Mouse (Mus musculus): ENCODE results near the gene Ptprt. TPM values are rescaled to one million over a fixed set of nuclear protein-coding genes. Genes with fewer than 3 reads are reported as not detected.

Ptprt gene
- 1.2 and 1.9 TPM in 2 replicates for polyA plus RNA-seq (2016; fragmentation: Nextera tagmentation; extraction: Ambion mirVana)

- WGBS: under 1% methylated on average over 29 of the region's 73 CpGs
- H3K36me3 ChIP-seq (replicated peaks): no peaks in the 10 kb centered on the region
- no peaks in the 10 kb centered on the region for H3K9me3 ChIP-seq
- H3K4me3 ChIP-seq (replicated peaks): peak within 1 kb of the TSS; percentile 64
- H3K27ac ChIP-seq: no peak within 1 kb of the TSS
- ATAC-seq (ENCODE audit: low FRiP score): peak; percentile 66
- H3K9ac ChIP-seq: peak within 1 kb of the TSS; percentile 68
- peak within 1 kb of the TSS; percentile 100 for H3K4me2 ChIP-seq
- H3K27me3 ChIP-seq: peaks cover 76% of the 10 kb centered on the region
- peaks cover 32% of the 10 kb centered on the region for H3K4me1 ChIP-seq
Observed at GRCm38 (mm10) chr2:162660941-162661386, at the start of gene Ptprt. Ptprt (minus strand) TSS chr2:162661147.

DNA sequence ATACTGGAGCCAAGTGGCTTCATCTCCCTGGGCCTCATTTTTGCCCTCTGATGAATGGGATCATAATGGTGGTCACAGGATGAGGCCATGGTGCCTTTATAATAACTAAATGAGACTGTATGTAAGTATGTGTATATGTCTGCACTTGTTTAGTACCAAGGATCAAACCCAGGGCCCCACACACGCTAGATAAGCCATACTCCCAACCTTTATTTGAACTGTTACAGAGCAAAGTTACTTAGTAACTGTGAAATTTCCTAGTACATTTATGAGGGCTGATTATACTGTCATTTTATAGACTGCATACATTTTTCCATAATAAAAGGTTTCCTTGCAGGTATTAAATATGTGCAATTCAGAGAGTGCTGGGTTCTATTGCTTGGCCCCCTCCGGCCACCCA is 49.5 kb upstream of the Ptprt start:
- no peak overlapping the region for H3K27ac ChIP-seq
- H3K27me3 ChIP-seq: no peaks in the 10 kb centered on the region
- H3K4me1 ChIP-seq: no peaks in the 10 kb centered on the region
- no peak overlapping the region for H3K4me3 ChIP-seq (replicated peaks)
- H3K4me2 ChIP-seq: no peak overlapping the region
- no peak overlapping the region for H3K9ac ChIP-seq
- no peaks in the 10 kb centered on the region for H3K9me3 ChIP-seq
- ATAC-seq (ENCODE audit: low FRiP score): no peak
- H3K36me3 ChIP-seq (replicated peaks): no peaks in the 10 kb centered on the region
- 94% methylated on average over 2 of the region's 2 CpGs for WGBS

GRCm38 (mm10) chr2:162699691-162700090 is 38.7 kb upstream of the Ptprt start:
- no peak for ATAC-seq (ENCODE audit: low FRiP score)
- no peaks in the 10 kb centered on the region for H3K36me3 ChIP-seq (replicated peaks)
- H3K27me3 ChIP-seq: no peaks in the 10 kb centered on the region
- H3K27ac ChIP-seq: no peak overlapping the region
- WGBS: 82% methylated on average over 3 of the region's 3 CpGs
- no peak overlapping the region for H3K4me2 ChIP-seq
- H3K4me1 ChIP-seq: peaks cover 6% of the 10 kb centered on the region; the same call in 1 of the 2 replicates
- no peak overlapping the region for H3K9ac ChIP-seq
- H3K4me3 ChIP-seq (replicated peaks): no peak overlapping the region
- no peaks in the 10 kb centered on the region for H3K9me3 ChIP-seq

DNA sequence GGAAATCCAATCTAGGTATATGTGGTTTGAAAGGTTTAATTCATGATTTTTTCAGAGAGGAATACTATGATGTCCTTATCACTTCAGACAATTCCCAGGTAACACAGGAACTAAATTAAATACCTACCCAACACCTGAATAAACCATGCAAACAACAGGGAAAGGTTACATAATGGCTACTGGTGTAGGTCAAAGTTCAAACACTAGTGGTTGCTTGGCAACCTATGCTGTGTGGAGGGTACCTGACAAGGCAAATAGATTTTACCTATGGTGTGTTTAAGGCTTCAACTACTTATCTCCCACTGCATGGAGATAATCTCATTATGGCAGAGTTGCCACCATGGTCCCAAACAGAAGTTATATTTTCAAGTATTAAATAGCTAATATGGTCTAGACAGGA is 38.1 kb upstream of the Ptprt start:
- no peak for ATAC-seq (ENCODE audit: low FRiP score)
- H3K9me3 ChIP-seq: no peaks in the 10 kb centered on the region
- no peak overlapping the region for H3K4me2 ChIP-seq

DNA sequence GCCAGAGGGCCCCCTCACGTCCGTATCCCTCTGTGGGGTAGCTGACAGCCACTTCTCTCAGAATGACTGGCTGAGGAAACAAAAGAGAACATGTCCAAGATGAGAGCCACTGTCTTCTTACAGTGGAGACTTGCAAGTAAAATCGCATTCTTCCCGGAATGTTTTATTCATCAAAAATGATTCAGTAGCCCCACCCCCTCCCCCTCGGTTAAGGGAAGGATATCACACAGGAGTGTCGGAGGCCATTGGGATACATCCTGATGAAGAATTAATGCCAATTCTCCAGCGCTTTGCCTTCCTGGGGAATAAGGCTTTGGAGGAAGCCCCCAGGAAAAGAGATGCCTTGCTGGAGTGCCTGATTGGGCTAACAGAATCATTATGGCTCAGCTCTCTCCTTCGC is 37.1 kb upstream of the Ptprt start:
- Histone ChIP-seq H3K27me3 (no peaks in the 10 kb centered on the region), H3K4me1 (peaks cover 6% of the 10 kb centered on the region; the same call in 1 of the 2 replicates), H3K4me2 (no peak overlapping the region), H3K4me3 (replicated peaks) (no peak overlapping the region), H3K9me3 (no peaks in the 10 kb centered on the region), H3K27ac (no peak overlapping the region), H3K9ac (no peak overlapping the region), H3K36me3 (replicated peaks) (no peaks in the 10 kb centered on the region)
- no peak for ATAC-seq (ENCODE audit: low FRiP score)
- WGBS: 75% methylated on average over 8 of the region's 8 CpGs

More for the DNA sequence above, 38.1 kb upstream of the Ptprt start:
- Histone ChIP-seq H3K27ac (no peak overlapping the region), H3K27me3 (no peaks in the 10 kb centered on the region), H3K36me3 (replicated peaks) (no peaks in the 10 kb centered on the region), H3K9ac (no peak overlapping the region), H3K4me1 (peaks cover 6% of the 10 kb centered on the region; the same call in 1 of the 2 replicates), H3K4me3 (replicated peaks) (no peak overlapping the region)

GRCm38 (mm10) chr2:162697151-162697550 is 36.2 kb upstream of the Ptprt start:
- Histone ChIP-seq H3K27ac (no peak overlapping the region), H3K36me3 (replicated peaks) (no peaks in the 10 kb centered on the region), H3K9me3 (no peaks in the 10 kb centered on the region), H3K4me3 (replicated peaks) (no peak overlapping the region), H3K9ac (no peak overlapping the region), H3K27me3 (no peaks in the 10 kb centered on the region), H3K4me2 (no peak overlapping the region), H3K4me1 (peaks cover 6% of the 10 kb centered on the region; the same call in 1 of the 2 replicates)
- WGBS: 64% methylated on average over 10 of the region's 10 CpGs
- ATAC-seq (ENCODE audit: low FRiP score): no peak

DNA sequence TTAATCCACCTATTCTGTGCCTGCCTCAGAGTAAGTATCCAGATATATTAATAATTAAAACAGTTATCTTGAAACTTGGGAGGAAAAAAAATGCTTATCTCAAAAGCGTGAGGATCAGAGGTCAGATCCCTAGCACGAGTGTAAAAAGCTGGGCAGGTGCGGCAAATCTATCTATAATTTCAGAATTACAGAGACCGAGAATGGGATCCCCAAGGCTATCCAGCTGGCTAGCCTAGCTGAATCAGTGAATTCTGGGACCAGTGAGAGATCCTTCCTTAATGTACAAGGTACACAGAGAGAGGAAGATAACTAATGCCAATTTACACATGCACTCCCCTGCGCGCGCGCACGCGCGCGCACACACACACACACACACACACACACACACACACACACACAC is 31.2 kb upstream of the Ptprt start:
- no peaks in the 10 kb centered on the region for H3K4me1 ChIP-seq
- H3K4me3 ChIP-seq (replicated peaks): no peak overlapping the region
- no peak overlapping the region for H3K9ac ChIP-seq
- 94% methylated on average over 7 of the region's 12 CpGs for WGBS
- no peaks in the 10 kb centered on the region for H3K9me3 ChIP-seq
- ATAC-seq (ENCODE audit: low FRiP score): no peak
- no peak overlapping the region for H3K4me2 ChIP-seq
- H3K27ac ChIP-seq: no peak overlapping the region
- no peaks in the 10 kb centered on the region for H3K36me3 ChIP-seq (replicated peaks)
- H3K27me3 ChIP-seq: no peaks in the 10 kb centered on the region

DNA sequence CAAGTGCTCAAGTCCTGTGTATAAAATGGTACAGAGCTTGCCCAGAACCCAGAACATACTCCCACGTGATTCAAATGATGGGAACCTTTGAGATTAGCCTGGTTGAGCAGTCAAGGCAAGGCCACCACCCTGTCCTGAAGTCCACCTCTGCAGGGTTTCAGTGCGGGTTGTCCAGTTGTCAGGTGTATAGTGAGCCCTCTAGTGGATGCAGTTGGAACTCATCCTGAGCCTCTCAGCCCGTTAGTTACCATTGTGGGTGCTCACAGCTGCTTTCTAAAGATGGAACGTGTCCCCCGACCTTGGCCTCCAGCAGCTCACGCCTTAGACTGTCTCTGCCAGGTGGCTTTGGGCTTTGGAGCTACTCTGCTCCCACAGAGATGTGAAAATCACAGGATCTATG is 21.7 kb upstream of the Ptprt start:
- 0 out of 2 replicates have a peak, but pooled peaks cover 3% of the 10 kb centered on the region for H3K27me3 ChIP-seq

GRCm38 (mm10) chr2:162662431-162662970 is 1.6 kb upstream of the Ptprt start:
- Histone ChIP-seq H3K27me3 (peaks cover 68% of the 10 kb centered on the region), H3K4me2 (no peak overlapping the region), H3K9ac (no peak overlapping the region), H3K4me3 (replicated peaks) (no peak overlapping the region), H3K9me3 (no peaks in the 10 kb centered on the region), H3K4me1 (peaks cover 29% of the 10 kb centered on the region), H3K36me3 (replicated peaks) (no peaks in the 10 kb centered on the region), H3K27ac (no peak overlapping the region)
- no peak for ATAC-seq (ENCODE audit: low FRiP score)
- 40% methylated on average over 1 of the region's 1 CpGs for WGBS

More for the DNA sequence above, 21.7 kb upstream of the Ptprt start:
- Histone ChIP-seq H3K4me2 (no peak overlapping the region), H3K4me3 (replicated peaks) (no peak overlapping the region), H3K9ac (no peak overlapping the region), H3K9me3 (no peaks in the 10 kb centered on the region), H3K27ac (no peak overlapping the region), H3K4me1 (no peaks in the 10 kb centered on the region), H3K36me3 (replicated peaks) (no peaks in the 10 kb centered on the region)
- WGBS: 17% methylated on average over 6 of the region's 6 CpGs
- ATAC-seq (ENCODE audit: low FRiP score): peak; percentile 44; the same call in 1 of the 2 replicates

DNA sequence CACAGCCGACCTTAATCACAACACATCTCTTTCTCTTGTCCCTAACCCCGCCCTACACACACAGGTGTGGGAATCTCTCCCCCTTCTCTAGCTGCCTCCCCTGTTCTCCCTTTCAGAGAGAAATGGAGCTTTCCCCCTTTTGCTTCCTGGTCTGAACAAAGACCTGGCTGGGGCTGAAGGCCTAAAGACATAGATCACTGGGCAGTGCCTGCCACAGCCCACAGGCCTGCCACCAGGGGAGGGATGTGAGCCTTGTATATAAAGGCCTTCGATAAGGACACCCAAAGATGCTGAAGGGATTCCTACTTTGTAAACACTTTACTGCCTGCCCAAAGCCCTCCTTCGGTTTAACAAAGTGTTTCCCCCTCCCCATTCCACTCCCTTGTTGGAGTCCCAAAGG is 786 bp upstream of the Ptprt start:
- WGBS: 10% methylated on average over 4 of the region's 4 CpGs
- H3K4me1 ChIP-seq: peaks cover 32% of the 10 kb centered on the region
- H3K9ac ChIP-seq: peak overlapping the region; percentile 68; the same call in 1 of the 2 replicates
- peak overlapping the region; percentile 64 for H3K4me3 ChIP-seq (replicated peaks)
- ATAC-seq (ENCODE audit: low FRiP score): no peak
- H3K27ac ChIP-seq: no peak overlapping the region
- no peaks in the 10 kb centered on the region for H3K9me3 ChIP-seq
- no peaks in the 10 kb centered on the region for H3K36me3 ChIP-seq (replicated peaks)
- H3K27me3 ChIP-seq: peaks cover 72% of the 10 kb centered on the region
- H3K4me2 ChIP-seq: peak overlapping the region; percentile 100

DNA sequence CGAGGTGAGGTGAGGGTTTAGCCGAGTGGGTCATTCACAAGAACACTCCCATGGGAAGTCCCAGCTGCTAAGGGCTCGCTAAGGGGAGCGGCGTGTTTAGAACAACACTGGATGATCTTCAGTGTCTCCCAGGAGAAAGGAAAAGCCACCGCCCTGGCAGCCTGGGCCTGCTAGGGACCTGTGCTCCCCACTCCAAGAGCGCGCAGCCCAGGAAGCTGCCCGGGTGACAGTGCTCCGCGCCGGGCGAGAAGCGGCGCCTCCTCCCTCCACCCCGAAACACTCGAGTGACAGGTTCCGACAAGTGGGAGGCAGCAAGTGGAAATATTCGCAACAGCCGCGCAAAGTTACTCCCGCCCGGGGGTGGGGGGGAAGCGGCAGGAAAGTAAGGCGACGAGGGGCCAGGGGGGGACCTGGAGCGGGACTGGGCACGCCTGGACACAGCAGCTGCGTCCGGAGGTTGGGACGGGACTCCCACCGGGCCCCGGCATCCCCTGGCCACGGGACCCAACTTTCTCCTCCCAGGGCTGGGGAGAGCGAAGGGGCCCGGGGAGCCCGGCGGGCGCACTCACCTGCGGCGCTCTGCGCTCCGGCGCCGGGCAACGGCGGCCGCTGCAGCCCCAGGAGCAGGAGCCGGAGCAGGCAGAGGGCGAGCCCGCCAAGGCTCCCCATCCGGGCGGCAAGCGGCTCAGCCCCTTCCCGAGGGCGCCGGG is 561 bp downstream of the Ptprt start:
- peak; percentile 50 for ATAC-seq (ENCODE audit: low FRiP score)
- Histone ChIP-seq H3K4me1 (peaks cover 32% of the 10 kb centered on the region), H3K27me3 (peaks cover 81% of the 10 kb centered on the region), H3K4me3 (replicated peaks) (peak overlapping the region; percentile 64), H3K4me2 (peak overlapping the region; percentile 100), H3K27ac (no peak overlapping the region), H3K9ac (peak overlapping the region; percentile 68), H3K9me3 (no peaks in the 10 kb centered on the region), H3K36me3 (replicated peaks) (no peaks in the 10 kb centered on the region)
- under 1% methylated on average over 55 of the region's 57 CpGs for WGBS

- Histone ChIP-seq H3K36me3 (replicated peaks) (no peaks in the 10 kb centered on the region), H3K4me1 (peaks cover 32% of the 10 kb centered on the region), H3K4me3 (replicated peaks) (peak overlapping the region; percentile 64), H3K9ac (no peak overlapping the region; the same call in 1 of the 2 replicates), H3K27me3 (peaks cover 77% of the 10 kb centered on the region), H3K9me3 (no peaks in the 10 kb centered on the region), H3K27ac (no peak overlapping the region), H3K4me2 (peak overlapping the region; percentile 100)
- WGBS: under 1% methylated on average over 18 of the region's 18 CpGs
- 0 out of 2 replicates have a peak, but pooled peaks have one; percentile 10 for ATAC-seq (ENCODE audit: low FRiP score)
Observed at GRCm38 (mm10) chr2:162658997-162659396, 1.9 kb downstream of the Ptprt start.

All from forebrain, embryonic 12.5 days (tissue).